Mouse (Mus musculus) heart, embryonic 10.5 days (tissue): ENCODE measurements at regions not wholly inside any gene's neighbourhood (a gene's known extent, or its start where the extent isn't known, plus 50 kb on each side); places are given as distances from the start of the nearest gene placed in this dataset.

Experiments
- DNase-seq: peaks from one replicate; pipeline ENCODE4 v3.0.0-alpha.2; 2017; ENCODE audit warnings: low spot score
- H3K27ac ChIP-seq: fragments of 300-500 bp; sonication (generic); 2 replicates; pipeline ENCODE4 v1.5.1; 2016; ENCODE audit warnings: mild to moderate bottlenecking
- H3K27me3 ChIP-seq: fragments of 300-500 bp; sonication (generic); 2 replicates; pipeline ENCODE4 v1.6.1; 2016; ENCODE audit warnings: mild to moderate bottlenecking; ENCODE audit not compliant: poor library complexity, insufficient read depth, severe bottlenecking
- H3K36me3 ChIP-seq: fragments of 300-500 bp; sonication (generic); 2 replicates; pipeline ENCODE4 v1.6.1; 2016; ENCODE audit warnings: mild to moderate bottlenecking, moderate library complexity
- H3K4me1 ChIP-seq: fragments of 300-500 bp; sonication (generic); 2 replicates; pipeline ENCODE4 v1.6.1; 2016; ENCODE audit warnings: mild to moderate bottlenecking
- H3K4me3 ChIP-seq: fragments of 300-500 bp; sonication (generic); 2 replicates; pipeline ENCODE4 v1.5.1; 2016; ENCODE audit warnings: mild to moderate bottlenecking, moderate library complexity
- H3K9me3 ChIP-seq: fragments of 300-500 bp; sonication (generic); 2 replicates; pipeline ENCODE4 v1.6.1; 2016; ENCODE audit warnings: mild to moderate bottlenecking, moderate library complexity
- WGBS: fragments of 180-500 bp; shearing (Covaris S2); methylation state at CpG from one replicate; pipeline ENCODE4 v1.1.7; 2016; 5-methylcytosine and 5-hydroxymethylcytosine counted together

GRCm38 (mm10) chr12:25360726-25361125, 263.8 kb upstream of the Id2 start:
- Histone ChIP-seq H3K27ac (no peak overlapping the region), H3K4me3 (no peak overlapping the region), H3K36me3 (no peaks in the 10 kb centered on the region), H3K27me3 (no peaks in the 10 kb centered on the region), H3K9me3 (no peaks in the 10 kb centered on the region), H3K4me1 (0 out of 2 replicates have a peak, but pooled peaks cover 3% of the 10 kb centered on the region)
- WGBS, result 87% methylated on average over 2 of the region's 2 CpGs
- no peak for DNase-seq

- H3K27ac ChIP-seq, result no peak overlapping the region
- 92% methylated on average over 5 of the region's 5 CpGs for WGBS
- no peak for DNase-seq
- H3K4me1 ChIP-seq, result 0 out of 2 replicates have a peak, but pooled peaks cover 1% of the 10 kb centered on the region
- no peaks in the 10 kb centered on the region for H3K9me3 ChIP-seq
- H3K27me3 ChIP-seq, result no peaks in the 10 kb centered on the region
- H3K36me3 ChIP-seq, result no peaks in the 10 kb centered on the region
- no peak overlapping the region for H3K4me3 ChIP-seq
These were observed 263.0 kb upstream of the Id2 start for GRCm38 (mm10) chr12:25359931-25360330.

DNA sequence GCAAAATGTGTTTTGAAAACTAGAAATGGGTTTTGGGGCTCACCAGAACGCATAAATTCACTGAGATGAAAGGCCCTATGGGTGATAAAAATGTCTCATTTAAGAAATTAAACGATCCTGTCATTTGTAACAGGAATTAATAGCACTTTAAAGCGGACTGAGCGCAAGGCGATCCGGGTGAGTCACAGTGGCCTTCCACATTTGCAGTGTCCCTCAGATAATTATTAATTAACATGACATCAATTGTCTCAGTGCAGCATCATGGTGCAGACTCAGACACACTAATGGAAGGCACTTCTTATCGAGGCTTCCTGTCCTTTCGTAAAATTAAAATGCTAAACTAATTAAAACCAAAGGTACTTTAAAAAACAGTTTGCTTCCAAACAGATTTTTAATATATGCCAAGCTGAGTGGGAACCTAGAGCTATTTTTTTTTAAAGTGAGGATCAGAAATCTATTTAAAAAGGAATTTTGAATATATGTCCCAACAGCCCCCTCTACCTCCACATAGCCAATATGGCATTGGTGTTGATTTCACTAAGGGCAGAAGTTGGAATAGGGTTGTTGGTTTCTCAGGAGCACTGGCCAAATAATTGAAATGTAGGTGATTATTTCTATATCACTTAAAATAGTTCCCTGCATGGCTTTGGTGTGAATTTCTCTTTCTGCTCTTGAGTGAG, 262.0 kb upstream of the Id2 start:
- Histone ChIP-seq H3K27ac (no peak overlapping the region), H3K9me3 (no peaks in the 10 kb centered on the region), H3K4me1 (no peaks in the 10 kb centered on the region), H3K27me3 (no peaks in the 10 kb centered on the region), H3K4me3 (no peak overlapping the region), H3K36me3 (no peaks in the 10 kb centered on the region)
- DNase-seq, result no peak
- WGBS, result 86% methylated on average over 8 of the region's 8 CpGs

- Histone ChIP-seq H3K9me3 (no peaks in the 10 kb centered on the region), H3K4me3 (no peak overlapping the region), H3K4me1 (no peaks in the 10 kb centered on the region), H3K27me3 (no peaks in the 10 kb centered on the region), H3K27ac (no peak overlapping the region), H3K36me3 (no peaks in the 10 kb centered on the region)
- DNase-seq, result no peak
- 53% methylated on average over 2 of the region's 2 CpGs for WGBS
These were observed 259.8 kb upstream of the Id2 start for GRCm38 (mm10) chr12:25356774-25357173.

DNA sequence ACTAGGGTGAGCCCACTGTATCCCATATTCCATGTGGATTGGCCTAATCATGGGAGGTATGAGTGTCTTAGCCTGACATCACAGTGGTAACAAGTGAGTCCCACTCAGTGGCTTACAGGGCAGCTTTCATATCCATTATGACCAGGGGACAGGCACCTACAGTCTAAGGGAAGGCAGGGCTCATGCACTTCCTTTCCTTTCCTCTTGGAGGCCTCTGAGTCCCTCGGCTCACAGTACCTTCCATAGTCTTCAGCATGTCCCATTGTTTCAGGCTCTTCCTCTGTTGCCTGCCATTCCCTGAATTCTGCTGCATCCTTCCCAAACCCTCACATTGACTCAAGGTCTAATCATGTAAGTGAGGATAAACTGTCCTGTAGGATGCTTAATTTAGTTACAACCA, 258.3 kb upstream of the Id2 start:
- Histone ChIP-seq H3K9me3 (no peaks in the 10 kb centered on the region), H3K36me3 (no peaks in the 10 kb centered on the region), H3K27ac (no peak overlapping the region), H3K27me3 (no peaks in the 10 kb centered on the region), H3K4me3 (no peak overlapping the region), H3K4me1 (no peaks in the 10 kb centered on the region)
- DNase-seq, result no peak
- 68% methylated on average over 1 of the region's 1 CpGs for WGBS

DNA sequence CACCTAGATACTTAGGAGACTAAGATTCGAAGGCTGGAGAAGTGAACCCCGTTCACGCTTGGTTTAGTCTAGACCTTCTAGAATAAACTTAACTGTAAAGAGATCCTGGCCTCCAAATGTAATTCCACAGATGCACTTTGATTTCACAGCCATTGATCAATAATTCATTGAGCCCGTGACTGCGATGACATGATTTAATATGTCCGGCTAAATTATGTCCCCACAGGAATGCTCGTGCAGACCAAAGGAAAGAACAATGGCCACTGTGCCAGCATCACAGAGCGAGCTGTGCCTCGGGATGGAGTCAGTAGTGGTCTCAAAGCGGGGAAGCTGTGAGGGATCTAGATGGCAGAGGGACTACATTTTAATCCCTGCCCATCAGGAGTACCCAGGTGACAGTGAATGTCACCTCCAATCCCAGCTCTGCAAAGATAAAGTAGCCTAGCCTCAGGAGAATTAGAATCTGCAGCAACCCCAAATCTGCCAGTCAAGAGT, 256.5 kb upstream of the Id2 start:
- no peaks in the 10 kb centered on the region for H3K27me3 ChIP-seq
- no peaks in the 10 kb centered on the region for H3K36me3 ChIP-seq
- WGBS, result 88% methylated on average over 10 of the region's 10 CpGs
- no peaks in the 10 kb centered on the region for H3K9me3 ChIP-seq
- DNase-seq, result no peak
- no peak overlapping the region for H3K4me3 ChIP-seq
- no peaks in the 10 kb centered on the region for H3K4me1 ChIP-seq
- H3K27ac ChIP-seq, result no peak overlapping the region

DNA sequence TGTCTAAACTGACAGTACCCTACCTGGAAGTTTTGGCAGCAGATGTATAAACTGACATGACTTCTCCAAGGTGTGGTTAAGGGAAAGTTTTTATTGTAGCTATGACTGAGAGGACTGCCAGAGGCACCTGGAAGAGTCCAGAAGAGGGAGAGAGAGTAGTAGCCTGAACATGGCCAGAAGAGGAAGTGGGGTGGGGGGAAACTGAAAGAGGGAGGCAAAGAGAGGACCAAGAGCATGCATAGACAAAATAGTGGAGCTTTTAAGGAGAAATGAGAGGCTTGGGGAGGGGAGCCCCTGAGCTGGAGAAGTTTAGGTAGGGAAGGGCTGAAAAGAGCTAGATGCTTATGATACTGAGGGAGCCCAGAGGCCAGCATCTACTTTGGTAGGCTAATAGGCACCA, 255.2 kb upstream of the Id2 start:
- Histone ChIP-seq H3K4me3 (no peak overlapping the region), H3K27ac (no peak overlapping the region), H3K4me1 (no peaks in the 10 kb centered on the region), H3K27me3 (no peaks in the 10 kb centered on the region), H3K9me3 (no peaks in the 10 kb centered on the region), H3K36me3 (no peaks in the 10 kb centered on the region)
- no peak for DNase-seq

- H3K27me3 ChIP-seq, result no peaks in the 10 kb centered on the region
- no peak for DNase-seq
- 85% methylated on average over 17 of the region's 17 CpGs for WGBS
These were observed 247.4 kb upstream of the Id2 start for GRCm38 (mm10) chr12:25344354-25344753.

GRCm38 (mm10) chr12:25338771-25339170, 241.8 kb upstream of the Id2 start:
- Histone ChIP-seq H3K27me3 (no peaks in the 10 kb centered on the region), H3K9me3 (no peaks in the 10 kb centered on the region), H3K4me3 (no peak overlapping the region), H3K4me1 (peaks cover 13% of the 10 kb centered on the region; the same call in 1 of the 2 replicates), H3K36me3 (no peaks in the 10 kb centered on the region), H3K27ac (peak overlapping the region; percentile 36; the same call in 1 of the 2 replicates)
- no peak for DNase-seq
- 84% methylated on average over 1 of the region's 1 CpGs for WGBS

More at GRCm38 (mm10) chr12:25344354-25344753, 247.4 kb upstream of the Id2 start:
- Histone ChIP-seq H3K9me3 (no peaks in the 10 kb centered on the region), H3K4me3 (no peak overlapping the region), H3K27ac (no peak overlapping the region), H3K4me1 (no peaks in the 10 kb centered on the region), H3K36me3 (no peaks in the 10 kb centered on the region)

DNA sequence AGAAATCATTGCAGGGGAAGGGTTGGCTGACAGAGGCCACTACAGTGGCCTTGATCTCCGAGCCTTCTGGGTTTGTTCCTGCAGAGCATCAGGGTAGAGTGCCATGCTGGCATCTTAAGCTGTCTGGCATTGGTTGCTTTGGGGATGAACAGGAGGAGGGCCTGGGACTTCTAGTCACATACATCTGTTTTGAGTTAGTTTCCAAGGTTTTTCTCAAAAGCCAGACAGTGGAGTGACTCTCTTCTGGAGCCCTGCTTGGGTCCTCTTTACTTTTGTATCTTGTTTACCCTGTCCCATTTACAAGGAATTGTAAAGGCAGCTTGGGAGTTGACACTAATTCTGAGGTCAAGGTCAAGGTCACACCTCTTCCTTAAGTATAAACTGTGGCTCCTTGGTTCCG, 239.0 kb upstream of the Id2 start:
- no peaks in the 10 kb centered on the region for H3K36me3 ChIP-seq
- H3K27ac ChIP-seq, result peak overlapping the region; percentile 42; the same call in 1 of the 2 replicates
- peaks cover 17% of the 10 kb centered on the region for H3K4me1 ChIP-seq
- no peak overlapping the region for H3K4me3 ChIP-seq
- H3K27me3 ChIP-seq, result no peaks in the 10 kb centered on the region
- 56% methylated on average over 2 of the region's 2 CpGs for WGBS
- no peak for DNase-seq
- no peaks in the 10 kb centered on the region for H3K9me3 ChIP-seq

DNA sequence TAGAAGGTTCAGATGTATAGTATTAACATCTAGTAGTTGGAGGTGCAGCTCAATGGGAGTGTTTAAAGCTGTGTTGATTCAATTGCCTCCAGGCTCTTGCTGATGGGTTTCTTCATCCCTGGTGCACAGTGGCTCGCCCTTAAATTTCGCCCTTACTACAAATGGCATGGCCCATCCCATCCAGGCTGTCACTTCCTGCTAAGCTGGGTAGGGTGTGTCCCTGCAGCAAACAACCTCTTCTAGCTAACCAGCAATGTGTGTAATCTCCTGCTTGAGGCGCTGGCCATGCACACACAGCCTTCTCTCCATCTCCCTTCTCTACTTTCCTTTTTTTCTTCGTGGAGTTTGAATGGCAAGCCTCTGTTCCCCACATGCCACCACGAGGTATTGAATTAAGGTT, 238.1 kb upstream of the Id2 start:
- 80% methylated on average over 5 of the region's 5 CpGs for WGBS
- Histone ChIP-seq H3K4me1 (peaks cover 23% of the 10 kb centered on the region), H3K27me3 (no peaks in the 10 kb centered on the region), H3K4me3 (no peak overlapping the region), H3K36me3 (no peaks in the 10 kb centered on the region), H3K27ac (0 out of 2 replicates have a peak overlapping the region, but pooled peaks have one; percentile 42), H3K9me3 (no peaks in the 10 kb centered on the region)
- DNase-seq, result no peak

GRCm38 (mm10) chr12:25332384-25333035, 235.6 kb upstream of the Id2 start:
- WGBS, result 88% methylated on average over 11 of the region's 11 CpGs

GRCm38 (mm10) chr12:25330004-25330708, 233.2 kb upstream of the Id2 start:
- peak; percentile 91 for DNase-seq
- Histone ChIP-seq H3K27ac (peak overlapping the region; percentile 79; the same call in 1 of the 2 replicates), H3K4me1 (peaks cover 37% of the 10 kb centered on the region), H3K4me3 (no peak overlapping the region), H3K36me3 (no peaks in the 10 kb centered on the region), H3K27me3 (0 out of 2 replicates have a peak, but pooled peaks cover 4% of the 10 kb centered on the region), H3K9me3 (no peaks in the 10 kb centered on the region)
- 22% methylated on average over 5 of the region's 5 CpGs for WGBS

More at GRCm38 (mm10) chr12:25332384-25333035, 235.6 kb upstream of the Id2 start:
- Histone ChIP-seq H3K4me1 (peaks cover 37% of the 10 kb centered on the region), H3K27ac (no peak overlapping the region), H3K4me3 (no peak overlapping the region), H3K27me3 (0 out of 2 replicates have a peak, but pooled peaks cover 4% of the 10 kb centered on the region), H3K9me3 (no peaks in the 10 kb centered on the region), H3K36me3 (no peaks in the 10 kb centered on the region)
- DNase-seq, result no peak
